Mouse (Mus musculus) bone marrow macrophage, adult 2 months (primary cell): ENCODE measurements at regions not wholly inside any gene's neighbourhood (a gene's known extent, or its start where the extent isn't known, plus 50 kb on each side); places are given as distances from the start of the nearest gene placed in this dataset.

Experiments
- CTCF ChIP-seq: IDR thresholded peaks from 2 replicates; pipeline ENCODE4 v1.5.1; 2012; ENCODE audit warnings: low read depth, mild to moderate bottlenecking, low read length, moderate library complexity
- POLR2A ChIP-seq: IDR thresholded peaks from 2 replicates; pipeline ENCODE4 v1.6.1; 2012; ENCODE audit warnings: mild to moderate bottlenecking, low read depth, low read length, borderline replicate concordance

GRCm38 (mm10) chr16:86701700-86702099 lies 652.3 kb upstream of the N6amt1 start:
- TF ChIP-seq POLR2A (no peak), CTCF (no peak)
